Mouse (Mus musculus) C2C12 (cell line): ENCODE data around the gene 4930568D16Rik. TPM values are rescaled to one million over a fixed set of nuclear protein-coding genes. Genes with fewer than 3 reads are reported as not detected.

ENCODE experiments used
- H3K27me3 ChIP-seq: one replicate; pipeline ENCODE4 v1.6.1; 2011; ENCODE audit not compliant: control insufficient read depth, insufficient read depth, insufficient read length
- H3K36me3 ChIP-seq: one replicate; pipeline ENCODE4 v1.6.1; 2011; ENCODE audit not compliant: control insufficient read depth, insufficient read depth
- H3K4me3 ChIP-seq: one replicate; pipeline ENCODE4 v1.5.1; 2011; ENCODE audit warnings: mild to moderate bottlenecking, control low read depth; ENCODE audit not compliant: poor library complexity, insufficient read depth, severe bottlenecking
- H3K79me2 ChIP-seq: one replicate; pipeline ENCODE4 v1.6.1; 2011; ENCODE audit not compliant: control insufficient read depth, insufficient read depth
- H3K79me3 ChIP-seq: one replicate; pipeline ENCODE4 v1.6.1; 2011; ENCODE audit warnings: low read depth, control low read depth
- H3ac ChIP-seq: one replicate; pipeline ENCODE3; 2011; ENCODE audit warnings: low read depth; ENCODE audit not compliant: control insufficient read depth, insufficient read length
- CEBPB ChIP-seq: IDR thresholded peaks from one replicate; pipeline ENCODE4 v1.6.1; 2011; ENCODE audit warnings: low read depth, mild to moderate bottlenecking, control low read depth, moderate library complexity
- CTCF ChIP-seq: IDR thresholded peaks from one replicate; pipeline ENCODE4 v1.5.1; 2011; ENCODE audit not compliant: control insufficient read depth, insufficient read depth, insufficient read length
- FOSL1 ChIP-seq: IDR thresholded peaks from one replicate; pipeline ENCODE4 v1.8.0; 2011; ENCODE audit warnings: mild to moderate bottlenecking, low read length; ENCODE audit not compliant: poor library complexity, insufficient read depth, severe bottlenecking
- MAX ChIP-seq: IDR thresholded peaks from one replicate; pipeline ENCODE4 v1.6.1; 2011; ENCODE audit warnings: mild to moderate bottlenecking, control low read depth
- MYOD1 ChIP-seq: IDR thresholded peaks from one replicate; pipeline ENCODE4 v1.6.1; 2011; ENCODE audit warnings: low read depth; ENCODE audit not compliant: control insufficient read depth, insufficient read length
- MYOG ChIP-seq: IDR thresholded peaks from one replicate; pipeline ENCODE4 v1.6.1; 2011; ENCODE audit not compliant: control insufficient read depth, insufficient read length; ENCODE audit errors: extremely low read depth
- USF1 ChIP-seq: IDR thresholded peaks from one replicate; pipeline ENCODE4 v1.6.1; 2011; ENCODE audit warnings: low read depth, mild to moderate bottlenecking, control low read depth, moderate library complexity
- polyA plus RNA-seq: library from polyadenylated mRNA; unstranded; fragments of >200 nt; fragmentation: generic; extraction: Trizol; gene quantifications from one replicate; pipeline ENCODE4 v1.2.1, GENCODE M21; 2012; ENCODE audit warnings: missing spikeins

The 4930568D16Rik gene
- polyA plus RNA-seq, 1 experiment: not detected

GRCm38 (mm10) chr2:35308166-35308565, 59.4 kb downstream of the 4930568D16Rik start:
- Histone ChIP-seq H3K79me2 (no peaks in the 10 kb centered on the region), H3K36me3 (peaks cover 34% of the 10 kb centered on the region), H3ac (no peak overlapping the region), H3K4me3 (no peak overlapping the region), H3K79me3 (no peaks in the 10 kb centered on the region), H3K27me3 (no peaks in the 10 kb centered on the region)
- no peak for TF ChIP-seq CTCF
- TF ChIP-seq CEBPB: no peak
- no peak for TF ChIP-seq MYOG
- TF ChIP-seq USF1: no peak
- no peak for TF ChIP-seq MYOD1
- TF ChIP-seq FOSL1: no peak
- no peak for TF ChIP-seq MAX

Other genes with a start within 250 kb of the 4930568D16Rik start
- 47.9 TPM for gene Rab14, start 166.6 kb downstream of the 4930568D16Rik start, polyA plus RNA-seq
- gene Gsn, start 111.3 kb downstream of the 4930568D16Rik start, polyA plus RNA-seq: 166 TPM
- 87.9 TPM for gene Stom, start 30.8 kb downstream of the 4930568D16Rik start, polyA plus RNA-seq
- not detected for gene 4930402F06Rik, start 29.4 kb upstream of the 4930568D16Rik start, polyA plus RNA-seq
- 7.1 TPM for gene Ggta1, start 95.5 kb upstream of the 4930568D16Rik start, polyA plus RNA-seq
- gene Dab2ip, start 190.5 kb upstream of the 4930568D16Rik start, polyA plus RNA-seq: 27.9 TPM